Mouse (Mus musculus) cortical plate, adult 2 months (tissue): Measurements from ENCODE around the gene Fadd.

Source experiments
- CTCF ChIP-seq: fragments of 200-500 bp; IDR thresholded peaks from 2 replicates; pipeline ENCODE4 v1.5.1; 2011; ENCODE audit warnings: mild to moderate bottlenecking, control low read depth, low read length; ENCODE audit not compliant: insufficient read depth; ENCODE audit errors: extremely low read depth
- POLR2A ChIP-seq: fragments of 200-500 bp; IDR thresholded peaks from 2 replicates; pipeline ENCODE4 v1.6.1; 2011; ENCODE audit warnings: mild to moderate bottlenecking, low read length, control low read depth; ENCODE audit not compliant: insufficient read depth; ENCODE audit errors: extremely low read depth

DNA sequence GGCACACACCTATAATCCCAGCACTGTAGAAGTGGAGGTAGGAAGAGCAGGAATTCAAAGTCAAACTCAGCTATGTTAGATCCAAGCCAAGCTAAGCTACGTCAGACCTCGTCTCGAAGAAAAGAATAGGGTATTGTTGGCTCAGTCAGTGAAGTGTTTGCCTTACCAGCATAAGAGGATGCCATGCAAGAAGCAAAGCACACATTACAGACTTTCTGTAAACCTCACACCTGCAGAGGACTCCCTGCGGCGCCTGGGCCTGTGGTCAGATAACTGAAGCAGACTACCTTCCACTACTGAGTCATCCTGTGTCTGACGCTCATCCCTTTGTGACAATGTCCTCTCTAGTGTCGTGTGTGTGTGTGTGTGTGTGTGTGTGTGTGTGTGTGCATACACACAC lies 27.3 kb upstream of the Fadd start:
- TF ChIP-seq CTCF (no peak), POLR2A (no peak)
